Mouse (Mus musculus): ENCODE results near the gene Opn3. TPM values are rescaled to one million over a fixed set of nuclear protein-coding genes. Genes with fewer than 3 reads are reported as not detected.

The Opn3 gene
- total and polyA plus RNA-seq, 2 experiments from 2014 or later: 6.7 to 22.0 TPM

DNA sequence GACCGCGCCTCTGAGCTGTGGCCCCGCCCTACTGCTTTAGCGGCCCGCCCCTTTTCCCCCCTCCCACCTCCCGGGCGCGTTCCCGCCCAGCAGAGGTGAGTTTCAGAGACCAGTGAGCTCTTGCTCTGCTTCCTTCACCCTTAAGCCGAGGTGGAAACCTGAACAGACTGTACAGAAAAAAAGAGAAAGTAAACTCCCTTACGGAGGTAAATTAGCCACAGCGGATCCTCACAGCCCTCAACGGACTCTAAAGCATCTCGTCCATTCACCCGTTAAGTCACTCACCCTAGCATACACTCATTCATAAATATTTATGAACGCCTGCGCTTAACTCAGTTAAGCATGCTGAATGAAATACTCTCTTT lies 403 bp upstream of the Opn3 start:
- Histone ChIP-seq H3K27me3 (ENCODE audit: control insufficient read depth, insufficient read depth, low read length) (no peaks in the 10 kb centered on the region), H3K36me3 (replicated peaks; ENCODE audit: control insufficient read depth, insufficient read depth, low read length) (peaks cover 2% of the 10 kb centered on the region; the same call in 1 of the 2 replicates), H3K4me1 (ENCODE audit: control insufficient read depth, insufficient read depth) (peaks cover 31% of the 10 kb centered on the region), H3K9me3 (replicated peaks; ENCODE audit: control insufficient read depth, low read length) (no peaks in the 10 kb centered on the region), H3K4me3 (ENCODE audit: low read depth, low read length) (peak overlapping the region; percentile 91), H3K4me2 (ENCODE audit: low read depth, low read length) (peak overlapping the region; percentile 98), H3K9ac (replicated peaks; ENCODE audit: low read depth, low read length) (peak overlapping the region; percentile 45), H3K27ac (ENCODE audit: low read depth) (peak overlapping the region; percentile 69)
- ATAC-seq (ENCODE audit: insufficient read depth, low read depth) (peak; percentile 14; the same call in 1 of the 2 replicates), DNase-seq (ENCODE audit: low spot score) (no peak)
- under 1% methylated on average over 17 of the region's 17 CpGs for WGBS
- TF ChIP-seq CTCF (IDR thresholded peaks at IDR 0.05; ENCODE audit: low read depth) (no peak), EP300 (IDR thresholded peaks at IDR 0.05; ENCODE audit: low read depth) (no peak)

DNA sequence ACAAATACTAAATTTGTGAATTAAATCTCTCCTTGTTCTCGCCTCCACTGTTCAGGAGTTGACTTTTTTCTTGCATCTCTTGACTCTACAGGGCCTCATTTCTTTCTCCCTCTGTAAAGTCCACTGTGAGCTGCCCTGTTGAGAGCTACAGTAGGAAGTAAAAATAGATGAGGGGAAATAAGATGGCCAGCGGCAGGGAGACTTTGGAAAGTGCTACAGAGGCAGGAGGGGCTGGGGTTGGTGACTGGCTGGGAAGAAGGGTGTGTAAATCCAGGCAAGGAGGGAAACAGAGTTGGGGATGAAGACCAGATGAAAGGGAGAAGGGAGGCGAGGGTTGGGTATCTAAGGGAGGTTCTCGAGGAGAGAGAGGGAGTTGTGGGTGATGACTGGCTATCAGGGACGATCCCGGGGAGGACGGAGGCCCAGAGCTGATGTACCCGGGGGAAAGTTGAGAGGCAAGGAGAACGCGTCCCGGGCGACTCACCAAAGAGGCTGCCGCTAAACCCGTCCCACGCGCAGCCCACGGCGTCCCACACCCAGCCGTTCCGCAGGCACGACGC lies 810 bp downstream of the Opn3 start:
- TF ChIP-seq EP300 (IDR thresholded peaks at IDR 0.05; ENCODE audit: low read depth) (no peak), CTCF (IDR thresholded peaks at IDR 0.05; ENCODE audit: low read depth) (no peak)
- H3K4me2 ChIP-seq (ENCODE audit: low read depth, low read length): peak overlapping the region; percentile 98
- no peaks in the 10 kb centered on the region for H3K9me3 ChIP-seq (replicated peaks; ENCODE audit: control insufficient read depth, low read length)
- H3K27ac ChIP-seq (ENCODE audit: low read depth): peak overlapping the region; percentile 93
- DNase-seq (ENCODE audit: low spot score) (peak; percentile 23), ATAC-seq (ENCODE audit: insufficient read depth, low read depth) (no peak)
- peaks cover 31% of the 10 kb centered on the region for H3K4me1 ChIP-seq (ENCODE audit: control insufficient read depth, insufficient read depth)
- no peaks in the 10 kb centered on the region for H3K27me3 ChIP-seq (ENCODE audit: control insufficient read depth, insufficient read depth, low read length)
- WGBS: 1% methylated on average over 22 of the region's 22 CpGs
- peak overlapping the region; percentile 87 for H3K9ac ChIP-seq (replicated peaks; ENCODE audit: low read depth, low read length)
- peak overlapping the region; percentile 91 for H3K4me3 ChIP-seq (ENCODE audit: low read depth, low read length)
- peaks cover 11% of the 10 kb centered on the region for H3K36me3 ChIP-seq (replicated peaks; ENCODE audit: control insufficient read depth, insufficient read depth, low read length)

DNA sequence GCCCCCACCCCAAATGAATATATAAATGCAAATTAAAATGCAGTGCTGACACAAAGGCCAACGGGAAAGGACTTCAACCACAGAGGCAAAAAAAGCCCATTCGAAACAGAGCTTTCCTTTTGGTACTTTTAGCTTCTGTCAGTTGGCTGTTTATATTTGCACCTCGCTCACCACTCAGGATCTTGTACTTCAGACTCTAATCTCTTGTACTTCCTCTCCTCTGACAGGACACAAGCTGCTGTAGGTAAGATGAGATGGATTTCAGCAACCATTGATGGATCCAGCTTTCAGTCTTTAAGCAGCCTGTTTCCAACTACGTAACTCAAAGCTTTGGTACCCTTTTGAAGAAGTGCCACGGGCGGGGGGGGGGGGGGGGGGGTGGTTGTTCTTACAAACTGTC lies 11.6 kb downstream of the Opn3 start:
- Histone ChIP-seq H3K4me3 (ENCODE audit: low read depth, low read length) (no peak overlapping the region), H3K27me3 (ENCODE audit: control insufficient read depth, insufficient read depth, low read length) (no peaks in the 10 kb centered on the region), H3K9me3 (replicated peaks; ENCODE audit: control insufficient read depth, low read length) (no peaks in the 10 kb centered on the region), H3K4me1 (ENCODE audit: control insufficient read depth, insufficient read depth) (no peaks in the 10 kb centered on the region), H3K27ac (ENCODE audit: low read depth) (no peak overlapping the region), H3K9ac (replicated peaks; ENCODE audit: low read depth, low read length) (no peak overlapping the region), H3K4me2 (ENCODE audit: low read depth, low read length) (no peak overlapping the region), H3K36me3 (replicated peaks; ENCODE audit: control insufficient read depth, insufficient read depth, low read length) (no peaks in the 10 kb centered on the region)
- no peak for ATAC-seq (ENCODE audit: insufficient read depth, low read depth)
- no peak for DNase-seq (ENCODE audit: low spot score)
- WGBS: 65% methylated on average over 6 of the region's 6 CpGs
- TF ChIP-seq CTCF (IDR thresholded peaks at IDR 0.05; ENCODE audit: low read depth): no peak
- no peak for TF ChIP-seq EP300 (IDR thresholded peaks at IDR 0.05; ENCODE audit: low read depth)

DNA sequence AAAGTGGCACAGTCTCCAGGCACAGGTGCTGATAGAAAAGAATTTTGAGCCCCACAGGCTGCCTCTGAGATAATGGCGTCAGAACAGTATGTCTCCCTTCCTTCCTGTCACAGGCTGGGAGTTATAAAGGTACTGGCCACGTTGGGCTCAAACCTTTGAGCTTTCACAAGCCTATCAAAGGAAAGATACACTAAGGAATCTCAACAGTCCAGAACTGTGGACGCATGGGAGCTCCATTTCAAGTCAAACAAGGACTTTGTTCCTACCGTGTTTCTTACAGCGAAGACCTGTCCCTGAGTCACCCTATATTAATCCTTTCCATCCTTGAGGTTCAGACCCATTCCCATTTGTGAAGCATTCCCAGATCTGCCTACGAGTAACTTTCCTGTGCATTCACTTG lies 15.1 kb downstream of the Opn3 start:
- H3K4me1 ChIP-seq (ENCODE audit: control insufficient read depth, insufficient read depth): no peaks in the 10 kb centered on the region
- no peaks in the 10 kb centered on the region for H3K36me3 ChIP-seq (replicated peaks; ENCODE audit: control insufficient read depth, insufficient read depth, low read length)
- H3K4me3 ChIP-seq (ENCODE audit: low read depth, low read length): no peak overlapping the region
- ATAC-seq (ENCODE audit: insufficient read depth, low read depth) (no peak), DNase-seq (ENCODE audit: low spot score) (no peak)
- no peaks in the 10 kb centered on the region for H3K27me3 ChIP-seq (ENCODE audit: control insufficient read depth, insufficient read depth, low read length)
- no peaks in the 10 kb centered on the region for H3K9me3 ChIP-seq (replicated peaks; ENCODE audit: control insufficient read depth, low read length)
- no peak overlapping the region for H3K27ac ChIP-seq (ENCODE audit: low read depth)
- H3K9ac ChIP-seq (replicated peaks; ENCODE audit: low read depth, low read length): no peak overlapping the region
- no peak for TF ChIP-seq CTCF (IDR thresholded peaks at IDR 0.05; ENCODE audit: low read depth)
- no peak for TF ChIP-seq EP300 (IDR thresholded peaks at IDR 0.05; ENCODE audit: low read depth)
- WGBS: 54% methylated on average over 6 of the region's 6 CpGs
- no peak overlapping the region for H3K4me2 ChIP-seq (ENCODE audit: low read depth, low read length)

DNA sequence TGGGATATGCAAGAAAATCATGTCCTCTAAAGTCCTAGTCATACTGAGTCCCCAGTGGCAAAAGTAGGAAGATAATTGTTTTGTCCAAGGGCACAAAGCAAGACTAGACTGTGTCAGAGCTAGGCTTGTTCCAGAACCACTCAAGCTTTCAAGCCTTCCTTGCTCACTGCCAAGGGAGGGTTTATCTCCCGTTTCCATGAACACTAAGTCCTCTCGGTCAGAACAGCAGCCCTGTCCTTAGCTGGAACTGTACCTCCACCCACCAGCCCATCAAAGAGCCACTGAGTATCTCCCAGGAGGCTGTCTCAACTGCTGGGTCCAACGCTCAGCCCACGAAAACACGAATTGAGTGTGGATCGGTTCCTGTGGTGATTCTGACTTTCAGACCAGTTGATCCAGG lies 17.5 kb downstream of the Opn3 start:
- TF ChIP-seq CTCF (IDR thresholded peaks at IDR 0.05; ENCODE audit: low read depth) (no peak), EP300 (IDR thresholded peaks at IDR 0.05; ENCODE audit: low read depth) (no peak)
- Histone ChIP-seq H3K36me3 (replicated peaks; ENCODE audit: control insufficient read depth, insufficient read depth, low read length) (no peaks in the 10 kb centered on the region), H3K4me2 (ENCODE audit: low read depth, low read length) (no peak overlapping the region), H3K9me3 (replicated peaks; ENCODE audit: control insufficient read depth, low read length) (no peaks in the 10 kb centered on the region), H3K9ac (replicated peaks; ENCODE audit: low read depth, low read length) (no peak overlapping the region), H3K27ac (ENCODE audit: low read depth) (no peak overlapping the region), H3K4me3 (ENCODE audit: low read depth, low read length) (no peak overlapping the region), H3K4me1 (ENCODE audit: control insufficient read depth, insufficient read depth) (no peaks in the 10 kb centered on the region), H3K27me3 (ENCODE audit: control insufficient read depth, insufficient read depth, low read length) (no peaks in the 10 kb centered on the region)
- ATAC-seq (ENCODE audit: insufficient read depth, low read depth): no peak
- no peak for DNase-seq (ENCODE audit: low spot score)
- WGBS: 65% methylated on average over 6 of the region's 6 CpGs
